Mouse (Mus musculus) heart, embryonic 14.5 days (tissue): ENCODE data around the gene Egfl7. TPM values are rescaled to one million over a fixed set of nuclear protein-coding genes. Genes with fewer than 3 reads are reported as not detected.

Experiments
- ATAC-seq: fragments of 200-750 bp; cut with Nextera tagmentation; 2 replicates; pipeline ENCODE4 v1.8.0; 2017; ENCODE audit warnings: low read depth, moderate TSS enrichment; ENCODE audit not compliant: insufficient number of reproducible peaks, insufficient read depth, low FRiP score
- H3K27ac ChIP-seq, 2 experiments: fragments of 200-500 bp in 1 of 2; fragments of 300-500 bp in 1 of 2; sonication (generic) in 1 of 2; replicated peaks in 1 of 2; 2 replicates each; pipeline ENCODE4 v1.5.1; 2012 to 2014; ENCODE audit warnings: low read depth in 2 of 2, low read length in 2 of 2, control low read depth in 1 of 2, mild to moderate bottlenecking in 1 of 2, mixed read lengths in 1 of 2; ENCODE audit not compliant: control insufficient read depth in 1 of 2, insufficient read depth in 1 of 2
- H3K27me3 ChIP-seq: fragments of 300-500 bp; sonication (generic); 2 replicates; pipeline ENCODE4 v1.6.1; 2014; ENCODE audit warnings: mild to moderate bottlenecking, low read length, control low read depth; ENCODE audit not compliant: control insufficient read depth, insufficient read depth
- H3K36me3 ChIP-seq: fragments of 300-500 bp; sonication (generic); 2 replicates; pipeline ENCODE4 v1.6.1; 2014; ENCODE audit warnings: mild to moderate bottlenecking, control low read depth, low read length, mixed read lengths; ENCODE audit not compliant: control insufficient read depth, insufficient read depth
- H3K4me1 ChIP-seq, 2 experiments: fragments of 200-500 bp in 1 of 2; fragments of 300-500 bp in 1 of 2; sonication (generic) in 1 of 2; 2 replicates each; pipeline ENCODE4 v1.6.1; 2012 to 2014; ENCODE audit warnings: low read length in 2 of 2, control low read depth in 1 of 2, mixed read lengths in 1 of 2; ENCODE audit not compliant: control insufficient read depth in 2 of 2, insufficient read depth in 2 of 2
- H3K4me2 ChIP-seq: fragments of 300-500 bp; sonication (generic); 2 replicates; pipeline ENCODE4 v1.6.1; 2014; ENCODE audit warnings: mild to moderate bottlenecking, low read length
- H3K4me3 ChIP-seq, 2 experiments: fragments of 200-500 bp in 1 of 2; fragments of 300-500 bp in 1 of 2; sonication (generic) in 1 of 2; 2 replicates each; pipeline ENCODE4 v1.5.1; 2012 to 2014; ENCODE audit warnings: low read length in 2 of 2, mild to moderate bottlenecking in 2 of 2, control low read depth in 1 of 2, low read depth in 1 of 2, moderate library complexity in 1 of 2; ENCODE audit not compliant: control insufficient read depth in 1 of 2, insufficient read depth in 1 of 2
- H3K9ac ChIP-seq: fragments of 300-500 bp; sonication (generic); 2 replicates; pipeline ENCODE4 v1.6.1; 2014; ENCODE audit warnings: mild to moderate bottlenecking, low read length
- H3K9me3 ChIP-seq: fragments of 300-500 bp; sonication (generic); 2 replicates; pipeline ENCODE4 v1.6.1; 2016; ENCODE audit warnings: low read length, control low read depth; ENCODE audit not compliant: control insufficient read depth
- WGBS: fragments of 180-500 bp; shearing (Covaris S2); extraction: QIAGEN DNeasy Blood & Tissue Kit; methylation state at CpG from one replicate; pipeline ENCODE4 v1.1.7; 2014; 5-methylcytosine and 5-hydroxymethylcytosine counted together
- polyA plus RNA-seq: library from polyadenylated mRNA; unstranded; fragments of >200 nt; fragmentation: Nextera tagmentation; extraction: Ambion mirVana; gene quantifications from 2 replicates; pipeline ENCODE4 v1.2.1, GENCODE M21; 2014

The Egfl7 gene
- polyA plus RNA-seq, 1 experiment from 2014 or later = 177 TPM

GRCm38 (mm10) chr2:26634629-26635488 is 55.0 kb downstream of the Egfl7 start:
- 62% methylated on average over 12 of the region's 12 CpGs for WGBS
- Histone ChIP-seq H3K4me3 (no peak overlapping the region), H3K9ac (no peak overlapping the region), H3K4me2 (no peak overlapping the region), H3K27ac (no peak overlapping the region), H3K36me3 (peaks cover 54% of the 10 kb centered on the region), H3K9me3 (no peaks in the 10 kb centered on the region), H3K4me1 (peaks cover 9 to 16% of the 10 kb centered on the region in 2 experiments), H3K27me3 (no peaks in the 10 kb centered on the region)
- ATAC-seq = no peak

GRCm38 (mm10) chr2:26635489-26636324 is 55.9 kb downstream of the Egfl7 start:
- H3K4me1 ChIP-seq = peaks cover 13 to 20% of the 10 kb centered on the region in 2 experiments
- H3K4me3 ChIP-seq = no peak overlapping the region
- H3K27ac ChIP-seq = no peak overlapping the region
- H3K9ac ChIP-seq = no peak overlapping the region
- no peak overlapping the region for H3K4me2 ChIP-seq
- 72% methylated on average over 21 of the region's 21 CpGs for WGBS
- no peaks in the 10 kb centered on the region for H3K9me3 ChIP-seq
- ATAC-seq = no peak
- H3K36me3 ChIP-seq = peaks cover 54% of the 10 kb centered on the region
- no peaks in the 10 kb centered on the region for H3K27me3 ChIP-seq

- Histone ChIP-seq H3K4me3 (no peak overlapping the region), H3K9ac (no peak overlapping the region), H3K27ac (no peak overlapping the region), H3K36me3 (peaks cover 54% of the 10 kb centered on the region), H3K9me3 (no peaks in the 10 kb centered on the region), H3K4me2 (no peak overlapping the region), H3K27me3 (no peaks in the 10 kb centered on the region), H3K4me1 (peaks cover 13 to 20% of the 10 kb centered on the region in 2 experiments)
- 57% methylated on average over 2 of the region's 2 CpGs for WGBS
- no peak for ATAC-seq
Observed at GRCm38 (mm10) chr2:26636325-26636635, 56.5 kb downstream of the Egfl7 start.

- no peak for ATAC-seq
- peaks cover 13 to 20% of the 10 kb centered on the region in 2 experiments for H3K4me1 ChIP-seq
- peaks cover 54% of the 10 kb centered on the region for H3K36me3 ChIP-seq
- H3K4me2 ChIP-seq = no peak overlapping the region
- WGBS = 89% methylated on average over 4 of the region's 4 CpGs
- H3K4me3 ChIP-seq = no peak overlapping the region
- no peaks in the 10 kb centered on the region for H3K27me3 ChIP-seq
- no peaks in the 10 kb centered on the region for H3K9me3 ChIP-seq
- no peak overlapping the region for H3K9ac ChIP-seq
- no peak overlapping the region for H3K27ac ChIP-seq
Observed at GRCm38 (mm10) chr2:26637316-26637932, 57.6 kb downstream of the Egfl7 start.

- WGBS = 78% methylated on average over 5 of the region's 5 CpGs
- peaks cover 54% of the 10 kb centered on the region for H3K36me3 ChIP-seq
Observed at GRCm38 (mm10) chr2:26638039-26638438, 58.2 kb downstream of the Egfl7 start.

GRCm38 (mm10) chr2:26638572-26638971 is 58.8 kb downstream of the Egfl7 start:
- no peak overlapping the region; a peak in 1 of 4 replicates for H3K27ac ChIP-seq
- peak overlapping the region; percentile 87 for H3K4me2 ChIP-seq
- peaks cover 13 to 20% of the 10 kb centered on the region in 2 experiments for H3K4me1 ChIP-seq
- H3K27me3 ChIP-seq = no peaks in the 10 kb centered on the region
- no peak for ATAC-seq
- H3K9me3 ChIP-seq = no peaks in the 10 kb centered on the region
- 75% methylated on average over 5 of the region's 5 CpGs for WGBS
- peak overlapping the region; percentile 97 for H3K9ac ChIP-seq
- peak overlapping the region; percentile 66 to 94; a peak in 3 of 4 replicates for H3K4me3 ChIP-seq
- H3K36me3 ChIP-seq = peaks cover 54% of the 10 kb centered on the region

More at GRCm38 (mm10) chr2:26638039-26638438, 58.2 kb downstream of the Egfl7 start:
- Histone ChIP-seq H3K27ac (no peak overlapping the region), H3K27me3 (no peaks in the 10 kb centered on the region), H3K9ac (no peak overlapping the region), H3K9me3 (no peaks in the 10 kb centered on the region), H3K4me1 (peaks cover 13 to 20% of the 10 kb centered on the region in 2 experiments), H3K4me3 (peak overlapping the region in 1 of 2 experiments; percentile 66; a peak in 1 of 4 replicates), H3K4me2 (peak overlapping the region; percentile 87)
- ATAC-seq = no peak

- H3K4me2 ChIP-seq = peak overlapping the region; percentile 87
- H3K36me3 ChIP-seq = peaks cover 49% of the 10 kb centered on the region
- no peak for ATAC-seq
Observed at GRCm38 (mm10) chr2:26639083-26639482, 59.3 kb downstream of the Egfl7 start.

More at GRCm38 (mm10) chr2:26639083-26639482, 59.3 kb downstream of the Egfl7 start:
- 6% methylated on average over 8 of the region's 8 CpGs for WGBS
- H3K27ac ChIP-seq = no peak overlapping the region; a peak in 1 of 4 replicates
- no peaks in the 10 kb centered on the region for H3K9me3 ChIP-seq
- peak overlapping the region; percentile 66 to 94 for H3K4me3 ChIP-seq
- H3K4me1 ChIP-seq = peaks cover 13 to 20% of the 10 kb centered on the region in 2 experiments
- H3K9ac ChIP-seq = peak overlapping the region; percentile 97
- no peaks in the 10 kb centered on the region for H3K27me3 ChIP-seq
